Mouse (Mus musculus) layer of hippocampus, adult 2 months (tissue): ENCODE results near the gene Ppil6. TPM values are rescaled to one million over a fixed set of nuclear protein-coding genes. Genes with fewer than 3 reads are reported as not detected.
A peak's percentile ranks its signal among the peaks of the same experiment; 100 is the strongest.

Experiments used
- DNase-seq, 2 experiments: peaks; one replicate each; pipeline ENCODE4 v3.0.0; 2022; ENCODE audit warnings: low spot score in 2 of 2
- H3K27ac ChIP-seq: fragments of 200-600 bp; 2 replicates; pipeline ENCODE4 v1.8.1; 2022
- H3K4me3 ChIP-seq: fragments of 200-600 bp; 2 replicates; pipeline ENCODE4 v1.8.1; 2022; ENCODE audit warnings: mild to moderate bottlenecking
- CTCF ChIP-seq: fragments of 200-600 bp; conservative IDR thresholded peaks from 2 replicates; pipeline ENCODE4 v1.8.1; 2022; ENCODE audit warnings: antibody characterized with exemption, mild to moderate bottlenecking, moderate library complexity
- total RNA-seq, 2 experiments: library from RNA; stranded (reverse); gene quantifications; 2 replicates each; pipeline ENCODE4 v1.2.3; 2021

Gene Ppil6
- total RNA-seq, 2 experiments from 2014 or later = 7.8 to 9.7 TPM

- Histone ChIP-seq H3K27ac (no peak overlapping the region), H3K4me3 (no peak overlapping the region)
- no peak for DNase-seq
- no peak for TF ChIP-seq CTCF
Observed at GRCm38 (mm10) chr10:41470693-41471092, 19.5 kb upstream of the Ppil6 start.

GRCm38 (mm10) chr10:41472534-41472933 lies 17.7 kb upstream of the Ppil6 start:
- DNase-seq = no peak

GRCm38 (mm10) chr10:41472962-41473481 lies 17.2 kb upstream of the Ppil6 start:
- TF ChIP-seq CTCF = no peak
- DNase-seq = no peak
- Histone ChIP-seq H3K27ac (no peak overlapping the region), H3K4me3 (no peak overlapping the region)

More at GRCm38 (mm10) chr10:41472534-41472933, 17.7 kb upstream of the Ppil6 start:
- no peak for TF ChIP-seq CTCF
- no peak overlapping the region for H3K27ac ChIP-seq
- H3K4me3 ChIP-seq = no peak overlapping the region

- no peak for DNase-seq
- no peak for TF ChIP-seq CTCF
- H3K27ac ChIP-seq = no peak overlapping the region
- H3K4me3 ChIP-seq = no peak overlapping the region
Observed at GRCm38 (mm10) chr10:41473782-41474468, 16.3 kb upstream of the Ppil6 start.

- H3K27ac ChIP-seq = peak overlapping the region; percentile 46; the same call in 1 of the 2 replicates
- TF ChIP-seq CTCF = no peak
- no peak overlapping the region for H3K4me3 ChIP-seq
- no peak for DNase-seq
Observed at GRCm38 (mm10) chr10:41474981-41475391, 15.3 kb upstream of the Ppil6 start.

- DNase-seq = peak in 1 of 2 experiments; percentile 28
- Histone ChIP-seq H3K4me3 (peak within 1 kb of the TSS; percentile 62), H3K27ac (peak within 1 kb of the TSS; percentile 81)
- no peak; the same call in 1 of the 2 replicates for TF ChIP-seq CTCF
Observed at GRCm38 (mm10) chr10:41476171-41477017, 13.8 kb upstream of the Ppil6 start, which contains the start of gene Mical1. Gene Mical1 (plus strand): TSS chr10:41476314.

- peak overlapping the region; percentile 62 for H3K4me3 ChIP-seq
- no peak for DNase-seq
- TF ChIP-seq CTCF = no peak
- H3K27ac ChIP-seq = peak overlapping the region; percentile 81
Observed at GRCm38 (mm10) chr10:41477018-41477277, 13.3 kb upstream of the Ppil6 start.

- H3K4me3 ChIP-seq = peak overlapping the region; percentile 62
Observed at GRCm38 (mm10) chr10:41477278-41478181, 12.7 kb upstream of the Ppil6 start.

GRCm38 (mm10) chr10:41479961-41480360 lies 10.3 kb upstream of the Ppil6 start:
- Histone ChIP-seq H3K4me3 (no peak overlapping the region), H3K27ac (no peak overlapping the region)
- TF ChIP-seq CTCF = no peak
- no peak for DNase-seq

More at GRCm38 (mm10) chr10:41477278-41478181, 12.7 kb upstream of the Ppil6 start:
- DNase-seq = peak; percentile 23 to 60
- TF ChIP-seq CTCF = no peak
- H3K27ac ChIP-seq = peak overlapping the region; percentile 81

- TF ChIP-seq CTCF = no peak
- Histone ChIP-seq H3K4me3 (no peak overlapping the region), H3K27ac (no peak overlapping the region)
- DNase-seq = no peak
Observed at GRCm38 (mm10) chr10:41480938-41481880, 9.0 kb upstream of the Ppil6 start.

- TF ChIP-seq CTCF = no peak
Observed at GRCm38 (mm10) chr10:41482446-41482845, 7.8 kb upstream of the Ppil6 start.

GRCm38 (mm10) chr10:41485778-41486177 lies 4.5 kb upstream of the Ppil6 start:
- Histone ChIP-seq H3K4me3 (no peak overlapping the region), H3K27ac (no peak overlapping the region)
- no peak for TF ChIP-seq CTCF
- no peak for DNase-seq

More at GRCm38 (mm10) chr10:41482446-41482845, 7.8 kb upstream of the Ppil6 start:
- H3K27ac ChIP-seq = no peak overlapping the region
- no peak overlapping the region for H3K4me3 ChIP-seq
- no peak for DNase-seq
